ENCODE assay signal across 10 mouse cellular contexts in the genomic region with DNA sequence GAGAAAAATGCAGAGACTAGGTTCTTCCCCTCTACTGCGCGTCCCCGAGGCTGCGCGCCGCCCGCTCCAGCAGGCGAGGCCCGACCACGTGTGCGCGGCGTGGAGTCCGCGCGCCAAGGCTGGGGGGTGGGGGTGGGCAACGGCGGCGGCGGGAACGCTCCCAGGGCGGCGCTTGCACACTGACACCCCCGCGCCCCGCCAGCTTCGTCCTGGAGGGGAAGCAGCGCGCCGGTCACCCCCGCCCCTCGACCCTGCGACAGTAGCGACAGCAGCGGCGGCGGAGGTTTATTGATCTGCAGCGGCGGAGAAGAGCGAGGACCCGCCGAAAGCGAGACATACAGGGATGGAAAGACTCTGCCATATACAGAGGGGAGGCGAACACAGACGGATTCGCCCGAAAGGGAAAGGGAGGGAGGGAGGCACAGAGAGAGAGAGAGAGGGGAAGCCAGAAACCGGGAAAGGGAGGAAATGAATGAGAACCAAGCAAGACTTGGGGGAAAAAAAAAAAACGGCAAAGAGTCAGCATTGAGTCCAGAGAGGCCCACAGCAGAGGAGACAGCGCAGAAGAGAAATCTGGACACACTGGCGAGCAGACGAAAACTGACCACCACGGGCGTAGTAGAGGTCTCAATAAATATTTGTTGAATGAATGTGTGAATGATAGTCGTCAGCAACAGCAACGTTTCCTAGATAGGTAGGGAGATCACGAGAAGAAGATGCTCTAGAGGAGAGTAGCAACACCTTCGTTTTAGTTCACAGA. TPM values are rescaled to one million over a fixed set of nuclear protein-coding genes. Genes with fewer than 3 reads are reported as not detected.
DNase-seq lines count a peak whose midpoint lies in the region; ATAC-seq and TF ChIP-seq lines count a peak whose summit lies in the region.
"Had no signal": no experiment of that assay in that cellular context is flagged by ENCODE, and none has a peak within 500 bp of the region (broad histone marks: within the 10 kb centered on the region; RNA-seq: fewer than 3 reads in every experiment).

No protein-coding gene starts in this region.

- DNase-seq in kidney, adult 2 months = no peak
- DNase-seq in hindbrain, embryonic 10.5 days (ENCODE audit: low spot score) = peak; percentile 61
- DNase-seq in midbrain, embryonic 11.5 days (ENCODE audit: low spot score, missing footprints) = peak; percentile 93
- DNase-seq in thymus, postnatal 25 days = peak; percentile 19
- no peak for DNase-seq in cerebellum, postnatal 36 days
- DNase-seq in gastrocnemius, postnatal 14 days = no peak

- no peak for TF ChIP-seq CTCF in kidney, adult 2 months (conservative IDR thresholded peaks at IDR 0.05; ENCODE audit: insufficient read depth, insufficient read length, low read depth, low read length)

- TF ChIP-seq POLR2A in kidney, adult 2 months (IDR thresholded peaks at IDR 0.05; ENCODE audit: low read depth, low read length) = no peak

- intact Hi-C loops in gastrocnemius, postnatal 14 days (cut with DNase I; ENCODE audit: low total_unique reads) = loop anchor here (5.0 to 10.0 kb wide), 2 partner anchors 38 to 165 kb away; no protein-coding TSS in a partner anchor

- 2% methylated on average over 55 of the region's 58 CpGs for WGBS in kidney, embryonic 15.5 days
- 5% methylated on average over 58 of the region's 58 CpGs for WGBS in kidney, adult 2 months
- 4% methylated on average over 58 of the region's 58 CpGs for WGBS in hindbrain, embryonic 10.5 days
- WGBS in midbrain, embryonic 11.5 days = 4% methylated on average over 58 of the region's 58 CpGs

- H3K4me3 ChIP-seq in kidney, embryonic 15.5 days (replicated peaks) = peak overlapping the region; percentile 70
- no peak overlapping the region for H3K4me3 ChIP-seq in kidney, adult 2 months (ENCODE audit: insufficient read depth, low read depth, low read length)
- peak overlapping the region; percentile 22 for H3K4me3 ChIP-seq in brown adipose tissue, adult 24 weeks (ENCODE audit: insufficient read depth, low read depth, low read length)
- H3K4me3 ChIP-seq in hindbrain, embryonic 10.5 days = peak overlapping the region; percentile 71
- H3K4me3 ChIP-seq in midbrain, embryonic 11.5 days (ENCODE audit: low read depth, low read length) = peak overlapping the region; percentile 34

- no peaks in the 10 kb centered on the region for H3K36me3 ChIP-seq in kidney, embryonic 15.5 days
- H3K36me3 ChIP-seq in kidney, adult 2 months (ENCODE audit: control insufficient read depth, insufficient read depth, low read length) = no peaks in the 10 kb centered on the region
- H3K36me3 ChIP-seq in hindbrain, embryonic 10.5 days = no peaks in the 10 kb centered on the region
- H3K36me3 ChIP-seq in midbrain, embryonic 11.5 days (ENCODE audit: control insufficient read depth, insufficient read depth, low read length) = no peaks in the 10 kb centered on the region

- no peak for ATAC-seq in kidney, embryonic 15.5 days (replicated peaks; ENCODE audit: low FRiP score)
- no peak for ATAC-seq in midbrain, embryonic 11.5 days (ENCODE audit: low FRiP score)

- H3K9me3 ChIP-seq in kidney, embryonic 15.5 days (replicated peaks) = no peaks in the 10 kb centered on the region
- no peaks in the 10 kb centered on the region for H3K9me3 ChIP-seq in hindbrain, embryonic 10.5 days
- no peaks in the 10 kb centered on the region for H3K9me3 ChIP-seq in midbrain, embryonic 11.5 days (ENCODE audit: control insufficient read depth, low read length)

- peak overlapping the region; percentile 99 for H3K4me2 ChIP-seq in kidney, embryonic 15.5 days
- H3K4me2 ChIP-seq in midbrain, embryonic 11.5 days = peak overlapping the region; percentile 95

- peaks cover 50% of the 10 kb centered on the region for H3K27me3 ChIP-seq in kidney, embryonic 15.5 days
- H3K27me3 ChIP-seq in kidney, adult 2 months (replicated peaks; ENCODE audit: control insufficient read depth, insufficient read depth, low read length) = peaks cover 7% of the 10 kb centered on the region
- H3K27me3 ChIP-seq in hindbrain, embryonic 10.5 days (ENCODE audit: insufficient read depth, poor library complexity, severe bottlenecking) = peaks cover 97% of the 10 kb centered on the region
- peaks cover 71% of the 10 kb centered on the region for H3K27me3 ChIP-seq in midbrain, embryonic 11.5 days (ENCODE audit: control insufficient read depth, insufficient read depth, low read length)

- peak overlapping the region; percentile 34 for H3K9ac ChIP-seq in kidney, embryonic 15.5 days
- H3K9ac ChIP-seq in midbrain, embryonic 11.5 days (ENCODE audit: low read length) = peak overlapping the region; percentile 52

- peaks cover 79% of the 10 kb centered on the region for H3K4me1 ChIP-seq in kidney, embryonic 15.5 days
- peaks cover 15% of the 10 kb centered on the region for H3K4me1 ChIP-seq in kidney, adult 2 months (ENCODE audit: control insufficient read depth, insufficient read depth, low read length)
- peaks cover 20% of the 10 kb centered on the region; the same call in 1 of the 2 replicates for H3K4me1 ChIP-seq in brown adipose tissue, adult 24 weeks (ENCODE audit: control insufficient read depth, insufficient read depth, insufficient read length, low read length)
- peaks cover 87% of the 10 kb centered on the region for H3K4me1 ChIP-seq in hindbrain, embryonic 10.5 days (replicated peaks)
- H3K4me1 ChIP-seq in midbrain, embryonic 11.5 days (ENCODE audit: control insufficient read depth, insufficient read depth, low read length) = peaks cover 56% of the 10 kb centered on the region

- H3K27ac ChIP-seq in kidney, embryonic 15.5 days = peak overlapping the region; percentile 57
- H3K27ac ChIP-seq in kidney, adult 2 months (ENCODE audit: insufficient read depth, low read depth, low read length) = no peak overlapping the region
- H3K27ac ChIP-seq in brown adipose tissue, adult 24 weeks (replicated peaks; ENCODE audit: low read depth, low read length) = no peak overlapping the region
- H3K27ac ChIP-seq in hindbrain, embryonic 10.5 days = peak overlapping the region; percentile 24; the same call in 1 of the 2 replicates
- no peak overlapping the region; the same call in 1 of the 2 replicates for H3K27ac ChIP-seq in midbrain, embryonic 11.5 days (ENCODE audit: low read depth, low read length)

RNA-seq across cellular contexts. Expression of gene Efna3, which starts 3.0 kb away (rescaled TPM):
- 9.3 and 11.9 TPM in 2 replicates for polyA plus RNA-seq in kidney, embryonic 15.5 days (2015; fragmentation: Nextera tagmentation; extraction: Ambion mirVana)
- 2.4 and 4.2 TPM in 2 replicates for polyA plus RNA-seq in kidney, adult 2 months (2012; rRNA removed)
- 0.44 TPM in 1 of 2 replicates, not detected in the other for polyA plus RNA-seq in brown adipose tissue, adult 24 weeks (2012; ENCODE audit: insufficient read depth, insufficient read length, missing spikeins)
- 5.9 and 10.7 TPM in 2 replicates for polyA plus RNA-seq in hindbrain, embryonic 10.5 days (2016; fragmentation: Nextera tagmentation; extraction: Ambion mirVana)
- polyA plus RNA-seq in midbrain, embryonic 11.5 days (2014; fragmentation: Nextera tagmentation; extraction: Ambion mirVana) = 4.6 and 6.4 TPM in 2 replicates
- total RNA-seq in gastrocnemius, postnatal 14 days (2021) = not detected
- polyA plus RNA-seq: spleen, adult 2 months had no signal

RNA-seq across cellular contexts. Expression of gene Efna4, which starts 18.1 kb away (rescaled TPM):
- polyA plus RNA-seq in kidney, embryonic 15.5 days (2015; fragmentation: Nextera tagmentation; extraction: Ambion mirVana) = 29.8 and 31.5 TPM in 2 replicates
- 8.2 and 10.4 TPM in 2 replicates for polyA plus RNA-seq in kidney, adult 2 months (2012; rRNA removed)
- polyA plus RNA-seq in brown adipose tissue, adult 24 weeks (2012; ENCODE audit: insufficient read depth, insufficient read length, missing spikeins) = 1.3 TPM in 1 of 2 replicates, not detected in the other
- polyA plus RNA-seq in hindbrain, embryonic 10.5 days (2016; fragmentation: Nextera tagmentation; extraction: Ambion mirVana) = 22.4 and 23.2 TPM in 2 replicates
- polyA plus RNA-seq in midbrain, embryonic 11.5 days (2014; fragmentation: Nextera tagmentation; extraction: Ambion mirVana) = 15.3 and 17.5 TPM in 2 replicates
- total RNA-seq in gastrocnemius, postnatal 14 days (2021) = under 1 TPM; 0.42 to 0.80 TPM

RNA-seq across cellular contexts. Expression of gene Adam15, which starts 30.0 kb away (rescaled TPM):
- polyA plus RNA-seq in kidney, embryonic 15.5 days (2015; fragmentation: Nextera tagmentation; extraction: Ambion mirVana) = 73.4 and 84.3 TPM in 2 replicates
- polyA plus RNA-seq in kidney, adult 2 months (2012; rRNA removed) = 95.1 and 111 TPM in 2 replicates
- polyA plus RNA-seq in brown adipose tissue, adult 24 weeks (2012; ENCODE audit: insufficient read depth, insufficient read length, missing spikeins) = 28.5 and 31.3 TPM in 2 replicates
- polyA plus RNA-seq in hindbrain, embryonic 10.5 days (2016; fragmentation: Nextera tagmentation; extraction: Ambion mirVana) = 36.4 and 38.1 TPM in 2 replicates
- polyA plus RNA-seq in midbrain, embryonic 11.5 days (2014; fragmentation: Nextera tagmentation; extraction: Ambion mirVana) = 17.0 and 18.7 TPM in 2 replicates
- total RNA-seq in gastrocnemius, postnatal 14 days (2021) = 10 to 100 TPM; 35.0 to 40.1 TPM

RNA-seq across cellular contexts. Expression of gene Efna1, which starts 38.8 kb away (rescaled TPM):
- polyA plus RNA-seq in kidney, embryonic 15.5 days (2015; fragmentation: Nextera tagmentation; extraction: Ambion mirVana) = 66.0 and 66.6 TPM in 2 replicates
- 54.1 and 59.2 TPM in 2 replicates for polyA plus RNA-seq in kidney, adult 2 months (2012; rRNA removed)
- polyA plus RNA-seq in brown adipose tissue, adult 24 weeks (2012; ENCODE audit: insufficient read depth, insufficient read length, missing spikeins) = 5.6 and 6.3 TPM in 2 replicates
- 16.5 and 17.7 TPM in 2 replicates for polyA plus RNA-seq in hindbrain, embryonic 10.5 days (2016; fragmentation: Nextera tagmentation; extraction: Ambion mirVana)
- 12.2 and 12.5 TPM in 2 replicates for polyA plus RNA-seq in midbrain, embryonic 11.5 days (2014; fragmentation: Nextera tagmentation; extraction: Ambion mirVana)
- total RNA-seq in gastrocnemius, postnatal 14 days (2021) = 10 to 100 TPM; 20.7 to 22.1 TPM
- total RNA-seq: MEL had no signal

RNA-seq across cellular contexts. Expression of gene Dcst2, which starts 42.0 kb away (rescaled TPM):
- polyA plus RNA-seq in kidney, embryonic 15.5 days (2015; fragmentation: Nextera tagmentation; extraction: Ambion mirVana) = 0.34 and 0.35 TPM in 2 replicates
- 0.38 and 0.41 TPM in 2 replicates for polyA plus RNA-seq in kidney, adult 2 months (2012; rRNA removed)
- polyA plus RNA-seq in brown adipose tissue, adult 24 weeks (2012; ENCODE audit: insufficient read depth, insufficient read length, missing spikeins) = 1.2 and 1.6 TPM in 2 replicates
- polyA plus RNA-seq in hindbrain, embryonic 10.5 days (2016; fragmentation: Nextera tagmentation; extraction: Ambion mirVana) = 0.34 TPM in 1 of 2 replicates, not detected in the other
- polyA plus RNA-seq in midbrain, embryonic 11.5 days (2014; fragmentation: Nextera tagmentation; extraction: Ambion mirVana) = 0.33 TPM in 1 of 2 replicates, not detected in the other
- total RNA-seq in gastrocnemius, postnatal 14 days (2021) = not detected
- total RNA-seq: MEL had no signal

Comparison
In these comparisons a context has a peak if more than half of its experiments do, and no peak if none do; other contexts are left out.
1. H3K27ac ChIP-seq: peak in kidney, embryonic 15.5 days (single experiment) and hindbrain, embryonic 10.5 days (single experiment); none in kidney, adult 2 months (single experiment), brown adipose tissue, adult 24 weeks (single experiment) and midbrain, embryonic 11.5 days (single experiment).
2. DNase-seq: peak in hindbrain, embryonic 10.5 days (single experiment), midbrain, embryonic 11.5 days (single experiment) and thymus, postnatal 25 days (single experiment); none in kidney, adult 2 months (single experiment), cerebellum, postnatal 36 days (0 of 2) and gastrocnemius, postnatal 14 days (single experiment).